Mouse (Mus musculus): ENCODE results near the gene Yif1a. TPM values are rescaled to one million over a fixed set of nuclear protein-coding genes. Genes with fewer than 3 reads are reported as not detected.

Gene Yif1a
- polyA plus RNA-seq, 2 experiments, result 130 to 144 TPM

DNA sequence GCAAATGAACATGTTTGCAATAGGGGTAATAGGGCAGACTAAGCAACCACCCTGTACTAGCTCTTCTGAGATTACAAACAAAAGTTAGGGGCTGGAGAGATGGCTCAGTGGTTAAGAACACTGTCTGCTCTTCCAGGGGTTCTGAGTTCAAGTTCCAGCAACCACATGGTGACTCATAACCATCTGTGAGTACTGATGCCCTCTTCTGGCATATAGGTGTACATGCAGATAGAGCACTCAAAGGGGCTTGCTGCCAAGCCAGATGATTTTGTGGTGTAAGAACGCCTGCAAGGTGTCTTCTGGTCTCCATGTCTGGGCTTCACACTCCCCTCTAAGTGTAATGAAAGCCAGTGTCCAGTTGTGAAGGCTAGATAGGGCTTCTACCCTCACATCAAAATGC, 41.4 kb downstream of the Yif1a start:
- H3K27me3 ChIP-seq (ENCODE audit: control insufficient read depth, insufficient read depth, low read length), result no peaks in the 10 kb centered on the region
- no peak for TF ChIP-seq POLR2A (IDR thresholded peaks at IDR 0.05; ENCODE audit: borderline replicate concordance, extremely low read depth, insufficient read depth, insufficient read length)
- 52% methylated on average over 1 of the region's 1 CpGs for WGBS
- H3K9me3 ChIP-seq (ENCODE audit: control insufficient read depth, low read length), result no peaks in the 10 kb centered on the region
- no peak overlapping the region for H3K27ac ChIP-seq (replicated peaks; ENCODE audit: low read depth, low read length)
- no peak overlapping the region for H3K4me3 ChIP-seq (replicated peaks; ENCODE audit: low read length)
- DNase-seq (ENCODE audit: low spot score) (no peak), ATAC-seq (ENCODE audit: low FRiP score, low read depth) (no peak)
- no peak overlapping the region for H3K9ac ChIP-seq (ENCODE audit: low read depth, low read length, severe bottlenecking)
- peaks cover 20% of the 10 kb centered on the region for H3K36me3 ChIP-seq (ENCODE audit: control insufficient read depth, insufficient read depth, low read length)
- H3K4me1 ChIP-seq (ENCODE audit: control insufficient read depth, insufficient read depth, low read length), result no peaks in the 10 kb centered on the region
- no peak overlapping the region for H3K4me2 ChIP-seq (replicated peaks; ENCODE audit: low read depth, low read length, severe bottlenecking)

- 84% methylated on average over 4 of the region's 4 CpGs for WGBS
- Histone ChIP-seq H3K36me3 (ENCODE audit: control insufficient read depth, insufficient read depth, low read length) (peaks cover 34% of the 10 kb centered on the region), H3K27ac (replicated peaks; ENCODE audit: low read depth, low read length) (no peak overlapping the region), H3K9me3 (ENCODE audit: control insufficient read depth, low read length) (no peaks in the 10 kb centered on the region), H3K9ac (ENCODE audit: low read depth, low read length, severe bottlenecking) (no peak overlapping the region), H3K4me3 (replicated peaks; ENCODE audit: low read length) (no peak overlapping the region), H3K4me2 (replicated peaks; ENCODE audit: low read depth, low read length, severe bottlenecking) (no peak overlapping the region), H3K27me3 (ENCODE audit: control insufficient read depth, insufficient read depth, low read length) (no peaks in the 10 kb centered on the region), H3K4me1 (ENCODE audit: control insufficient read depth, insufficient read depth, low read length) (no peaks in the 10 kb centered on the region)
- TF ChIP-seq POLR2A (IDR thresholded peaks at IDR 0.05; ENCODE audit: borderline replicate concordance, extremely low read depth, insufficient read depth, insufficient read length), result no peak
- DNase-seq (ENCODE audit: low spot score), result no peak
- no peak for ATAC-seq (ENCODE audit: low FRiP score, low read depth)
These were observed 42.9 kb downstream of the Yif1a start for GRCm38 (mm10) chr19:5131237-5131636.

DNA sequence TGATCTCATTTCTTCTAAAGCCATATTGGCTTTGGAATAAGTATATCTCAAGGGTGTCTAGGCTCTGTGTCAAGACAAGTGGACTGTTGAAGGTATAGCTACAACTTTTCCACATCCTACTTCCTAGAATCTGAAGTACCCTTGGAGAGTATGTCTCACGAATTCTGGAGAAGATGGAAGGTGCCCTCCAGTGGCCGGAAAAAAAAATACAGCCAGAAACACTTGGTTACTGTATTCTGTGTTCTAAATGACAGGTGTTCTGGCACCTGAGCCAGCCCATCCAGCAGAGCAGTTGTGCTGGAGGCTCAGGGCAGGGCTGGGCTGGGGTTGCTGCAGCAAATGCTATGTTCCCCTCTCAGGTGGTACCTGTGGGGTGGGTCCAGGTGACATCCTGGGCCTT, 51.3 kb downstream of the Yif1a start:
- H3K27ac ChIP-seq (replicated peaks; ENCODE audit: low read depth, low read length), result no peak overlapping the region
- H3K4me3 ChIP-seq (replicated peaks; ENCODE audit: low read length), result no peak overlapping the region
- DNase-seq (ENCODE audit: low spot score), result peak; percentile 75
- no peak overlapping the region for H3K9ac ChIP-seq (ENCODE audit: low read depth, low read length, severe bottlenecking)
- 8% methylated on average over 2 of the region's 2 CpGs for WGBS
- peaks cover 78% of the 10 kb centered on the region for H3K36me3 ChIP-seq (ENCODE audit: control insufficient read depth, insufficient read depth, low read length)
- no peaks in the 10 kb centered on the region for H3K9me3 ChIP-seq (ENCODE audit: control insufficient read depth, low read length)
- ATAC-seq (ENCODE audit: low FRiP score, low read depth), result peak; percentile 34; the same call in 1 of the 2 replicates
- no peaks in the 10 kb centered on the region for H3K27me3 ChIP-seq (ENCODE audit: control insufficient read depth, insufficient read depth, low read length)
- no peak for TF ChIP-seq POLR2A (IDR thresholded peaks at IDR 0.05; ENCODE audit: borderline replicate concordance, extremely low read depth, insufficient read depth, insufficient read length)
- no peak overlapping the region for H3K4me2 ChIP-seq (replicated peaks; ENCODE audit: low read depth, low read length, severe bottlenecking)
- H3K4me1 ChIP-seq (ENCODE audit: control insufficient read depth, insufficient read depth, low read length), result no peaks in the 10 kb centered on the region

Other genes with a start within 250 kb of the Yif1a start
- 57.2 and 65.9 TPM in 2 replicates for gene Ccs, start 249.2 kb upstream of the Yif1a start, polyA plus RNA-seq (2012; rRNA removed)
- 63.2 and 64.8 TPM in 2 replicates for gene Ccs, start 249.2 kb upstream of the Yif1a start, polyA plus RNA-seq (2014; fragmentation: Nextera tagmentation; extraction: Ambion mirVana)
- gene Ccdc87, start 249.2 kb upstream of the Yif1a start, polyA plus RNA-seq (2012; rRNA removed), result 0.03 and 0.05 TPM in 2 replicates
- 0.06 and 0.26 TPM in 2 replicates for gene Ccdc87, start 249.2 kb upstream of the Yif1a start, polyA plus RNA-seq (2014; fragmentation: Nextera tagmentation; extraction: Ambion mirVana)
- gene Ctsf, start 233.4 kb upstream of the Yif1a start, polyA plus RNA-seq (2012; rRNA removed), result 49.9 and 84.7 TPM in 2 replicates
- 38.9 and 45.9 TPM in 2 replicates for gene Ctsf, start 233.4 kb upstream of the Yif1a start, polyA plus RNA-seq (2014; fragmentation: Nextera tagmentation; extraction: Ambion mirVana)
- 8.3 and 8.7 TPM in 2 replicates for gene Actn3, start 210.6 kb upstream of the Yif1a start, polyA plus RNA-seq (2012; rRNA removed)
- 11.9 and 12.9 TPM in 2 replicates for gene Actn3, start 210.6 kb upstream of the Yif1a start, polyA plus RNA-seq (2014; fragmentation: Nextera tagmentation; extraction: Ambion mirVana)
- gene Zdhhc24, start 209.9 kb upstream of the Yif1a start, polyA plus RNA-seq (2012; rRNA removed), result 22.7 and 30.9 TPM in 2 replicates
- gene Zdhhc24, start 209.9 kb upstream of the Yif1a start, polyA plus RNA-seq (2014; fragmentation: Nextera tagmentation; extraction: Ambion mirVana), result 7.7 and 9.7 TPM in 2 replicates
- 7.6 and 8.1 TPM in 2 replicates for gene Bbs1, start 181.9 kb upstream of the Yif1a start, polyA plus RNA-seq (2012; rRNA removed)
- 3.8 and 4.9 TPM in 2 replicates for gene Bbs1, start 181.9 kb upstream of the Yif1a start, polyA plus RNA-seq (2014; fragmentation: Nextera tagmentation; extraction: Ambion mirVana)
- gene Dpp3, start 160.3 kb upstream of the Yif1a start, polyA plus RNA-seq (2012; rRNA removed), result 96.5 and 116 TPM in 2 replicates
- gene Dpp3, start 160.3 kb upstream of the Yif1a start, polyA plus RNA-seq (2014; fragmentation: Nextera tagmentation; extraction: Ambion mirVana), result 90.9 and 94.0 TPM in 2 replicates
- 2.7 and 5.1 TPM in 2 replicates for gene Peli3, start 145.4 kb upstream of the Yif1a start, polyA plus RNA-seq (2012; rRNA removed)
- gene Peli3, start 145.4 kb upstream of the Yif1a start, polyA plus RNA-seq (2014; fragmentation: Nextera tagmentation; extraction: Ambion mirVana), result 1.8 and 2.5 TPM in 2 replicates
- 59.5 and 74.3 TPM in 2 replicates for gene Mrpl11, start 126.4 kb upstream of the Yif1a start, polyA plus RNA-seq (2012; rRNA removed)
- gene Mrpl11, start 126.4 kb upstream of the Yif1a start, polyA plus RNA-seq (2014; fragmentation: Nextera tagmentation; extraction: Ambion mirVana), result 105 and 108 TPM in 2 replicates
- 0.50 and 0.60 TPM in 2 replicates for gene Npas4, start 98.2 kb upstream of the Yif1a start, polyA plus RNA-seq (2012; rRNA removed)
- not detected in 2 replicates for gene Npas4, start 98.2 kb upstream of the Yif1a start, polyA plus RNA-seq (2014; fragmentation: Nextera tagmentation; extraction: Ambion mirVana)
- 15.7 and 25.5 TPM in 2 replicates for gene Slc29a2, start 64.7 kb upstream of the Yif1a start, polyA plus RNA-seq (2012; rRNA removed)
- 3.7 and 5.0 TPM in 2 replicates for gene Slc29a2, start 64.7 kb upstream of the Yif1a start, polyA plus RNA-seq (2014; fragmentation: Nextera tagmentation; extraction: Ambion mirVana)
- gene B4gat1, start 49.7 kb upstream of the Yif1a start, polyA plus RNA-seq (2012; rRNA removed), result 31.3 and 46.6 TPM in 2 replicates
- 43.7 and 45.2 TPM in 2 replicates for gene B4gat1, start 49.7 kb upstream of the Yif1a start, polyA plus RNA-seq (2014; fragmentation: Nextera tagmentation; extraction: Ambion mirVana)
- 1.3 and 2.5 TPM in 2 replicates for gene AC124502.3, start 49.6 kb upstream of the Yif1a start, polyA plus RNA-seq (2012; rRNA removed)
- 0.84 and 1.7 TPM in 2 replicates for gene AC124502.3, start 49.6 kb upstream of the Yif1a start, polyA plus RNA-seq (2014; fragmentation: Nextera tagmentation; extraction: Ambion mirVana)
- gene Brms1, start 47.2 kb upstream of the Yif1a start, polyA plus RNA-seq (2012; rRNA removed), result 30.2 TPM in 2 replicates
- 38.1 and 38.9 TPM in 2 replicates for gene Brms1, start 47.2 kb upstream of the Yif1a start, polyA plus RNA-seq (2014; fragmentation: Nextera tagmentation; extraction: Ambion mirVana)
- 4.9 and 6.1 TPM in 2 replicates for gene Rin1, start 38.1 kb upstream of the Yif1a start, polyA plus RNA-seq (2012; rRNA removed)
- gene Rin1, start 38.1 kb upstream of the Yif1a start, polyA plus RNA-seq (2014; fragmentation: Nextera tagmentation; extraction: Ambion mirVana), result 2.5 and 2.6 TPM in 2 replicates
- gene Cd248, start 20.5 kb upstream of the Yif1a start, polyA plus RNA-seq (2012; rRNA removed), result 97.5 and 115 TPM in 2 replicates
- gene Cd248, start 20.5 kb upstream of the Yif1a start, polyA plus RNA-seq (2014; fragmentation: Nextera tagmentation; extraction: Ambion mirVana), result 123 and 127 TPM in 2 replicates
- 0.96 and 1.4 TPM in 2 replicates for gene Tmem151a, start 3.0 kb upstream of the Yif1a start, polyA plus RNA-seq (2012; rRNA removed)
- 1.8 and 2.1 TPM in 2 replicates for gene Tmem151a, start 3.0 kb upstream of the Yif1a start, polyA plus RNA-seq (2014; fragmentation: Nextera tagmentation; extraction: Ambion mirVana)
- gene Cnih2, start 10.0 kb downstream of the Yif1a start, polyA plus RNA-seq (2012; rRNA removed), result 40.8 and 60.9 TPM in 2 replicates
- 40.5 and 45.1 TPM in 2 replicates for gene Cnih2, start 10.0 kb downstream of the Yif1a start, polyA plus RNA-seq (2014; fragmentation: Nextera tagmentation; extraction: Ambion mirVana)
- gene Rab1b, start 18.5 kb downstream of the Yif1a start, polyA plus RNA-seq (2012; rRNA removed), result 192 and 235 TPM in 2 replicates
- 249 and 255 TPM in 2 replicates for gene Rab1b, start 18.5 kb downstream of the Yif1a start, polyA plus RNA-seq (2014; fragmentation: Nextera tagmentation; extraction: Ambion mirVana)
- gene Klc2, start 30.0 kb downstream of the Yif1a start, polyA plus RNA-seq (2012; rRNA removed), result 45.8 and 54.0 TPM in 2 replicates
- gene Klc2, start 30.0 kb downstream of the Yif1a start, polyA plus RNA-seq (2014; fragmentation: Nextera tagmentation; extraction: Ambion mirVana), result 14.9 and 16.3 TPM in 2 replicates
- 42.0 and 53.7 TPM in 2 replicates for gene Pacs1, start 184.6 kb downstream of the Yif1a start, polyA plus RNA-seq (2012; rRNA removed)
- gene Pacs1, start 184.6 kb downstream of the Yif1a start, polyA plus RNA-seq (2014; fragmentation: Nextera tagmentation; extraction: Ambion mirVana), result 30.7 and 33.1 TPM in 2 replicates
- 173 and 174 TPM in 2 replicates for gene Sf3b2, start 206.9 kb downstream of the Yif1a start, polyA plus RNA-seq (2012; rRNA removed)
- 289 and 335 TPM in 2 replicates for gene Sf3b2, start 206.9 kb downstream of the Yif1a start, polyA plus RNA-seq (2014; fragmentation: Nextera tagmentation; extraction: Ambion mirVana)
- 7.1 and 10.8 TPM in 2 replicates for gene Gal3st3, start 209.8 kb downstream of the Yif1a start, polyA plus RNA-seq (2012; rRNA removed)
- gene Gal3st3, start 209.8 kb downstream of the Yif1a start, polyA plus RNA-seq (2014; fragmentation: Nextera tagmentation; extraction: Ambion mirVana), result 5.0 and 7.4 TPM in 2 replicates
- not detected in 2 replicates for gene Catsper1, start 247.2 kb downstream of the Yif1a start, polyA plus RNA-seq (2012; rRNA removed)
- gene Catsper1, start 247.2 kb downstream of the Yif1a start, polyA plus RNA-seq (2014; fragmentation: Nextera tagmentation; extraction: Ambion mirVana), result not detected in 2 replicates

Data from limb, embryonic 14.5 days (tissue).